Mouse (Mus musculus): Measurements from ENCODE around the gene Ip6k3. TPM values are rescaled to one million over a fixed set of nuclear protein-coding genes. Genes with fewer than 3 reads are reported as not detected.

Gene Ip6k3
- total RNA-seq, 2 experiments from 2014 or later, result 0.15 to 0.20 TPM

GRCm38 (mm10) chr17:27158439-27158838 is 9.2 kb downstream of the Ip6k3 start:
- DNase-seq (ENCODE audit: low spot score in 2 of 2), result no peak
- Histone ChIP-seq H3K27ac (no peak overlapping the region), H3K4me3 (no peak overlapping the region)
- TF ChIP-seq CTCF (conservative IDR thresholded peaks at IDR 0.05), result no peak

GRCm38 (mm10) chr17:27155752-27156151 is 11.8 kb downstream of the Ip6k3 start:
- DNase-seq (ENCODE audit: low spot score in 2 of 2), result no peak
- no peak overlapping the region for H3K27ac ChIP-seq
- no peak for TF ChIP-seq CTCF (conservative IDR thresholded peaks at IDR 0.05)
- H3K4me3 ChIP-seq, result no peak overlapping the region

GRCm38 (mm10) chr17:27154881-27155280 is 12.7 kb downstream of the Ip6k3 start:
- no peak for TF ChIP-seq CTCF (conservative IDR thresholded peaks at IDR 0.05)
- H3K4me3 ChIP-seq, result no peak overlapping the region
- DNase-seq (ENCODE audit: low spot score in 2 of 2), result no peak
- peak overlapping the region; percentile 82 for H3K27ac ChIP-seq

- no peak for TF ChIP-seq CTCF (conservative IDR thresholded peaks at IDR 0.05)
- Histone ChIP-seq H3K4me3 (no peak overlapping the region), H3K27ac (peak overlapping the region; percentile 82)
- DNase-seq (ENCODE audit: low spot score in 2 of 2), result peak; percentile 46 to 56
Measured at GRCm38 (mm10) chr17:27154256-27154655, 13.3 kb downstream of the Ip6k3 start.

GRCm38 (mm10) chr17:27153773-27154193 is 13.8 kb downstream of the Ip6k3 start:
- Histone ChIP-seq H3K27ac (peak overlapping the region; percentile 82), H3K4me3 (no peak overlapping the region)
- TF ChIP-seq CTCF (conservative IDR thresholded peaks at IDR 0.05), result no peak
- DNase-seq (ENCODE audit: low spot score in 2 of 2), result no peak

GRCm38 (mm10) chr17:27152976-27153723 is 14.4 kb downstream of the Ip6k3 start:
- Histone ChIP-seq H3K4me3 (no peak overlapping the region), H3K27ac (peak overlapping the region; percentile 82; the same call in 1 of the 2 replicates)
- TF ChIP-seq CTCF (conservative IDR thresholded peaks at IDR 0.05), result no peak
- no peak for DNase-seq (ENCODE audit: low spot score in 2 of 2)

- TF ChIP-seq CTCF (conservative IDR thresholded peaks at IDR 0.05), result peak; percentile 72
- Histone ChIP-seq H3K4me3 (no peak overlapping the region), H3K27ac (no peak overlapping the region)
- no peak for DNase-seq (ENCODE audit: low spot score in 2 of 2)
Measured at GRCm38 (mm10) chr17:27151411-27151810, 16.2 kb downstream of the Ip6k3 start.

GRCm38 (mm10) chr17:27150871-27151270 is 16.7 kb downstream of the Ip6k3 start:
- Histone ChIP-seq H3K4me3 (no peak overlapping the region), H3K27ac (no peak overlapping the region)
- DNase-seq (ENCODE audit: low spot score in 2 of 2), result no peak
- no peak for TF ChIP-seq CTCF (conservative IDR thresholded peaks at IDR 0.05)

- no peak for TF ChIP-seq CTCF (conservative IDR thresholded peaks at IDR 0.05)
- no peak overlapping the region for H3K4me3 ChIP-seq
- H3K27ac ChIP-seq, result peak overlapping the region; percentile 39; the same call in 1 of the 2 replicates
- DNase-seq (ENCODE audit: low spot score in 2 of 2), result no peak
Measured at GRCm38 (mm10) chr17:27146323-27146923, 21.2 kb downstream of the Ip6k3 start.

- Histone ChIP-seq H3K27ac (no peak overlapping the region), H3K4me3 (no peak overlapping the region)
- no peak for TF ChIP-seq CTCF (conservative IDR thresholded peaks at IDR 0.05)
- DNase-seq (ENCODE audit: low spot score in 2 of 2), result no peak
Measured at GRCm38 (mm10) chr17:27144152-27144551, 23.4 kb downstream of the Ip6k3 start.

- H3K27ac ChIP-seq, result no peak overlapping the region
- DNase-seq (ENCODE audit: low spot score in 2 of 2), result no peak
- no peak overlapping the region for H3K4me3 ChIP-seq
- TF ChIP-seq CTCF (conservative IDR thresholded peaks at IDR 0.05), result no peak
Measured at GRCm38 (mm10) chr17:27141971-27142450, 25.6 kb downstream of the Ip6k3 start.

GRCm38 (mm10) chr17:27140262-27140661 is 27.3 kb downstream of the Ip6k3 start:
- no peak for TF ChIP-seq CTCF (conservative IDR thresholded peaks at IDR 0.05)
- H3K4me3 ChIP-seq, result no peak overlapping the region
- no peak overlapping the region for H3K27ac ChIP-seq
- DNase-seq (ENCODE audit: low spot score in 2 of 2), result no peak

- Histone ChIP-seq H3K27ac (no peak overlapping the region), H3K4me3 (no peak overlapping the region)
- DNase-seq (ENCODE audit: low spot score in 2 of 2), result no peak
- TF ChIP-seq CTCF (conservative IDR thresholded peaks at IDR 0.05), result no peak
Measured at GRCm38 (mm10) chr17:27139304-27139703, 28.3 kb downstream of the Ip6k3 start.

- no peak for DNase-seq (ENCODE audit: low spot score in 2 of 2)
- H3K27ac ChIP-seq, result no peak overlapping the region
- TF ChIP-seq CTCF (conservative IDR thresholded peaks at IDR 0.05), result no peak
- no peak overlapping the region for H3K4me3 ChIP-seq
Measured at GRCm38 (mm10) chr17:27138396-27138795, 29.2 kb downstream of the Ip6k3 start.

All from layer of hippocampus, adult 2 months (tissue).